ENCODE assay signal across 8 mouse cellular contexts in the genomic region with DNA sequence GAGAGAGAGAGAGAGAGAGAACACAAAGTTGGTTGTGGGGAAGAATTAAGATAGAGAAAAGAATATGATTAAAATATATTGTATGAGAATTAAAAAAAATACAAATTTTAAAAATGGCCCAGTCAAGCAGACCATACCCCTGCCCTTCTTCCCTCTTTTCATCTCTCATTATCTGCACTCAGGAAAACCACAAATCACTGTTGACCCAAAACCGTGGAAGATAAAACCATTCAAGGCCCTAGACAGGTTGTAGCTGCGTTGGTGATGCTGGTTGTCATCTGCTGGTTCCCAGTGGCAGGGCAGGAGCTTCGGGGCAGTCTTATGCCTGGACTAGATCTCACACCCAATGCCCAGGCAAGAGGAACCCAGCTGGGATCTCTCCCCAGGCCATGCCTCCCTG.
DNase-seq lines count a peak whose midpoint lies in the region; ATAC-seq and TF ChIP-seq lines count a peak whose summit lies in the region.

No protein-coding gene starts in this region.

- 38% methylated on average over 3 of the region's 3 CpGs for WGBS in heart, embryonic 14.5 days
- WGBS in spleen, adult 2 months: 29% methylated on average over 3 of the region's 3 CpGs
- 61% methylated on average over 3 of the region's 3 CpGs for WGBS in limb, embryonic 12.5 days
- 52% methylated on average over 3 of the region's 3 CpGs for WGBS in stomach, embryonic 16.5 days

- peak overlapping the region; percentile 80 to 92 for H3K27ac ChIP-seq in heart, embryonic 14.5 days (replicated peaks in 1 of 2; ENCODE audit: control insufficient read depth in 1 of 2, insufficient read depth in 1 of 2, low read depth in 2 of 2, low read length in 2 of 2)
- peak overlapping the region; percentile 42 for H3K27ac ChIP-seq in spleen, adult 2 months (ENCODE audit: insufficient read depth, low read length)
- peak overlapping the region; percentile 86 for H3K27ac ChIP-seq in limb, embryonic 12.5 days
- H3K27ac ChIP-seq in stomach, embryonic 16.5 days (ENCODE audit: low read length): peak overlapping the region; percentile 97

- no peaks in the 10 kb centered on the region for H3K27me3 ChIP-seq in heart, embryonic 14.5 days (ENCODE audit: control insufficient read depth, insufficient read depth, low read length)
- no peaks in the 10 kb centered on the region for H3K27me3 ChIP-seq in spleen, adult 2 months (ENCODE audit: control insufficient read depth, insufficient read depth, low read length)
- H3K27me3 ChIP-seq in limb, embryonic 12.5 days: no peaks in the 10 kb centered on the region
- H3K27me3 ChIP-seq in stomach, embryonic 16.5 days (ENCODE audit: control insufficient read depth, insufficient read depth, low read length): no peaks in the 10 kb centered on the region

- DNase-seq in heart, postnatal 25 days (ENCODE audit: low spot score): no peak
- DNase-seq in spleen, adult 2 months (ENCODE audit: low read depth in 1 of 2, low spot score in 2 of 2): no peak
- no peak for DNase-seq in spleen, postnatal 14 days (ENCODE audit: low spot score in 2 of 2)
- no peak for DNase-seq in urinary bladder, postnatal 14 days (ENCODE audit: low spot score)

- no peak for TF ChIP-seq POLR2A in spleen, adult 2 months (IDR thresholded peaks at IDR 0.05; ENCODE audit: low read depth, low read length)

- H3K9ac ChIP-seq in heart, embryonic 14.5 days (ENCODE audit: low read length): peak overlapping the region; percentile 61; the same call in 1 of the 2 replicates
- H3K9ac ChIP-seq in limb, embryonic 12.5 days (replicated peaks): no peak overlapping the region
- 0 out of 2 replicates have a peak overlapping the region, but pooled peaks have one; percentile 62 for H3K9ac ChIP-seq in stomach, embryonic 16.5 days (ENCODE audit: low read length)

- TF ChIP-seq CTCF in spleen, adult 2 months (IDR thresholded peaks at IDR 0.05; ENCODE audit: extremely low read depth, insufficient read depth, insufficient read length, insufficient replicate concordance): no peak

- peak overlapping the region; percentile 65 for H3K4me2 ChIP-seq in heart, embryonic 14.5 days (ENCODE audit: low read length)
- H3K4me2 ChIP-seq in limb, embryonic 12.5 days: peak overlapping the region; percentile 50; the same call in 1 of the 2 replicates
- H3K4me2 ChIP-seq in stomach, embryonic 16.5 days (ENCODE audit: low read depth, low read length): peak overlapping the region; percentile 43

- H3K4me3 ChIP-seq in heart, embryonic 14.5 days (ENCODE audit: control insufficient read depth in 1 of 2, insufficient read depth in 1 of 2, low read depth in 1 of 2, low read length in 2 of 2): no peak overlapping the region
- H3K4me3 ChIP-seq in spleen, adult 2 months (ENCODE audit: extremely low read depth, insufficient read depth, insufficient read length): peak overlapping the region; percentile 53; the same call in 1 of the 2 replicates
- no peak overlapping the region for H3K4me3 ChIP-seq in limb, embryonic 12.5 days (replicated peaks)
- H3K4me3 ChIP-seq in stomach, embryonic 16.5 days (replicated peaks; ENCODE audit: low read length): no peak overlapping the region

- H3K9me3 ChIP-seq in heart, embryonic 14.5 days (ENCODE audit: control insufficient read depth, low read length): no peaks in the 10 kb centered on the region
- no peaks in the 10 kb centered on the region for H3K9me3 ChIP-seq in limb, embryonic 12.5 days
- no peaks in the 10 kb centered on the region for H3K9me3 ChIP-seq in stomach, embryonic 16.5 days (replicated peaks; ENCODE audit: control insufficient read depth, low read length)

- ATAC-seq in heart, embryonic 14.5 days (ENCODE audit: insufficient number of reproducible peaks, insufficient read depth, low FRiP score, low read depth): no peak
- no peak for ATAC-seq in limb, embryonic 12.5 days (ENCODE audit: insufficient number of reproducible peaks, insufficient read depth, low FRiP score, low TSS enrichment, low read depth)
- ATAC-seq in stomach, embryonic 16.5 days (ENCODE audit: insufficient read depth, low FRiP score): no peak
- no peak for ATAC-seq in megakaryocyte progenitor cell, adult 5-6 weeks (replicated peaks; ENCODE audit: poor library complexity)

- intact Hi-C loops in heart, postnatal 25 days (cut with DNase I): loop anchor here (2.0 kb wide), 1 partner anchor 101 kb away; the partner anchor contains the start of gene Heg1

- H3K36me3 ChIP-seq in heart, embryonic 14.5 days (ENCODE audit: control insufficient read depth, insufficient read depth, low read length): no peaks in the 10 kb centered on the region
- H3K36me3 ChIP-seq in spleen, adult 2 months (ENCODE audit: control insufficient read depth, insufficient read depth, low read length): no peaks in the 10 kb centered on the region
- no peaks in the 10 kb centered on the region for H3K36me3 ChIP-seq in limb, embryonic 12.5 days
- H3K36me3 ChIP-seq in stomach, embryonic 16.5 days (ENCODE audit: control insufficient read depth, insufficient read depth, low read length): no peaks in the 10 kb centered on the region

- H3K4me1 ChIP-seq in heart, embryonic 14.5 days (ENCODE audit: control insufficient read depth in 2 of 2, insufficient read depth in 2 of 2, low read length in 2 of 2): peaks cover 48 to 65% of the 10 kb centered on the region in 2 experiments
- H3K4me1 ChIP-seq in spleen, adult 2 months (ENCODE audit: control insufficient read depth, insufficient read depth, insufficient read length): peaks cover 5% of the 10 kb centered on the region; the same call in 1 of the 2 replicates
- H3K4me1 ChIP-seq in limb, embryonic 12.5 days (replicated peaks): peaks cover 61% of the 10 kb centered on the region
- peaks cover 39% of the 10 kb centered on the region for H3K4me1 ChIP-seq in stomach, embryonic 16.5 days (ENCODE audit: control insufficient read depth, insufficient read depth, low read length)

Comparison
In these comparisons a context has a peak if more than half of its experiments do, and no peak if none do; other contexts are left out.
1. H3K27ac ChIP-seq: peak in every context shown above with its lines; median percentile 97 in stomach, embryonic 16.5 days; 86 in heart, embryonic 14.5 days; 86 in limb, embryonic 12.5 days; 42 in spleen, adult 2 months.